Mouse (Mus musculus) brain, embryonic 14.5 days (tissue): Measurements from ENCODE around the gene Dusp6. TPM values are rescaled to one million over a fixed set of nuclear protein-coding genes. Genes with fewer than 3 reads are reported as not detected.

Source experiments
- DNase-seq: peaks from one replicate; pipeline ENCODE4 v3.0.0-alpha.2; 2011; ENCODE audit warnings: low read depth
- CTCF ChIP-seq: fragments of 200-500 bp; IDR thresholded peaks from 2 replicates; pipeline ENCODE4 v1.5.1; 2012; ENCODE audit warnings: inconsistent platforms, mild to moderate bottlenecking, moderate library complexity, borderline replicate concordance; ENCODE audit not compliant: insufficient read depth, insufficient read length; ENCODE audit errors: extremely low read depth
- POLR2A ChIP-seq: fragments of 200-500 bp; IDR thresholded peaks from 2 replicates; pipeline ENCODE4 v1.6.1; 2012; ENCODE audit warnings: mild to moderate bottlenecking, inconsistent platforms, borderline replicate concordance; ENCODE audit not compliant: poor library complexity, insufficient read depth, insufficient read length, severe bottlenecking; ENCODE audit errors: extremely low read depth
- polyA plus RNA-seq: library from polyadenylated mRNA; depleted of rRNA; stranded (reverse); fragments of >200 nt; gene quantifications from 2 replicates; pipeline ENCODE4 v1.2.3, GENCODE M21; 2012

The Dusp6 gene
- polyA plus RNA-seq, 1 experiment = 31.8 TPM

DNA sequence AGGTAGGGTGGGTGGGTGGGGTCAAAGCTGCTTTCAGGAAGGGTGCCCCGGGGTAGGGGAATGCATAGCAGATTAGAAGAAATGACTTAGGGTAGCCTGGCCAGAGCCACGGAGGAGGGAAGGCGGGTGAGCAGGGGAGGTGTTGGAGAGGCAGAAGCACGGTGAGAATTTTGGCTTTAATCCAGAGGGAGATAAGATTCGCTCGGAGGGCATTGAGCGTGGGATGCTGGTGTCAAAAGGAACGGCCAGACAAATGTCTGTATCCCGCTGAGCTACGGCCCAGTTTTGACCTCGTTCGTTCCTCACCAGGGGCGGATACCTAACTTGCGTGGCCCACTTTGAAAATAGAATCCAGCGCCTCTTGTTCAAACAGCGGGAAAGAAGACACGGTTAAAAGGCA lies 23.8 kb downstream of the Dusp6 start:
- TF ChIP-seq CTCF = no peak
- TF ChIP-seq POLR2A = no peak
- DNase-seq = peak; percentile 29

DNA sequence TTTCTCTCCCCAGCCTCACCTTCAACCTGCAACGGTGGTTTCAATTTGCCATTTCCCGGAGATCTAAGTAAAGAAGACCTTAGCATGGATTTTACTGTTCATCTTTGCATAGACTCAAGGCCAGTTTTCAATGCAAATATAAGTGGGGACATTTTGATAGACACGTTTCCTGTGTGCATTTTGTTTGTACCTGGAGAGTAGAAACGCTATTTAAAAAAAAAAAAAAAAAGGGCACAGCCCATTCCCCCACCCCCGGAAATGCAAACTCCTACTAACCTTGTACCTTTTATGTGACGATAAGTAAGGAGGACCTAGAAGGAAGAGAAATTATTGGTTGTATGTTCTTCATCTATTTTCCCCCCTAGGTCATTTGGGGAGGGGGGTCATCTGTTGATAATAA lies 24.2 kb downstream of the Dusp6 start:
- no peak for DNase-seq
- no peak for TF ChIP-seq POLR2A
- TF ChIP-seq CTCF = no peak

DNA sequence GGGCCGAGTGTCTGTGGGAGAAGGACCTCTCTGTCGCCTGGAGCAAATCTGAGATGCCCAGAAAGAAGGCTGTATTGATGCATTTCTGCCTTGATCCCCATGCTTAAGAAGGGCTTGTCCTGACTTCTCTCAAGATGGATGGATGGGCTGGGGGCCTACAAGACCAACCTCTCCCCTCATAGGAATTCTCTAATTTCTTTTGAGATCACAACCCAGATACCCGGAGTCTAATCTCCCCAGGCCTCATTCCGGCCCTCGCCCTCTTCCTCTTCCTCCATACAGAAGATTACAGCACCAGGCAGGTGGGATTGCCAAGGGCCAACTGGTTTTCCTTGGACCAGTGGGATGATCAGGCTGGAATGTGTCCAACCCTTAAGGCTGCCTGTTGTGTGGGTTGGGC lies 26.1 kb downstream of the Dusp6 start:
- TF ChIP-seq POLR2A (no peak), CTCF (no peak)
- DNase-seq = no peak

DNA sequence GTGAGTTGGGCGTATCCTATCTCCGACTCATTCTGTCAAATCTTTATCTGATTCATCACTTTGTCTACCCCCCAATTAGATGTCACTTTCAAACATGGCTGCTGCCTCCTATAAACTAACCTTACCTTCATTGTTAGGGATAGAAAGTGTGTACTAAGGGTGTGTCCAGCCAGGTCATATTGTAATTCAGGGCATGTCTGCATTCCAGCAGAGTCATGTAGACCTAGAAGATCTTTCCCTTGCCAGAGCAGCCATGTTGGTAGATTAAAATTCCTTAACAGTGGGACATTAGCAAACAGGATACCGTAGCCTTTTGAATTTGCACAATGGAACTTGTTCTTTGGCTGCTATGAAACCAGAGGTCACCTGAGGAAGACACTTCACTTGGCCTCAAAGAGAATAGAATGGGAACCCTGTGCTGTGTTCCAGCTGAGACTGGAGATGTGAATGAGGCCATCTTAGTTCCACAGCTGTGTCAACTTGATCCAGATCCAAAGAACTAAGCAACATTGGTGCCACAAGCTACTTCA lies 30.1 kb downstream of the Dusp6 start:
- no peak for DNase-seq
- TF ChIP-seq POLR2A (no peak), CTCF (no peak)

DNA sequence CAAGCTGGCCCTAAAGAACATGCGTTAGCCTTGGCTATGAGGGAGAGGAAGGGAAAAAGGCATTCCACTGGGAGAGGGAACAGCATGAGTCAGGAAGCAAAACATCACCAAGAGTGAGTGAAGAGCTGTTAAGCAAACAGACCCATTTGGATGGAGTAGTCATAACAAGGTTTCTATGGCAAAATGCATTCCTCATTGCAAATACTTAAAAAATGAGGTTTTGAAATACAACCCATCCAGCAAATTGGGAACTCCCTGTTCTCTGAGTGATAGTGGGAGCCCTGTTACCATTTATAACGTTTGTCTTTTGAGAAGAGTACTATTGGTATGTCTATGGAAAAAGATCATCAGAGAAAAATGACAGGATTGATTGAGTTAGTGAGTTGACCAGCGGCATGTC lies 34.7 kb downstream of the Dusp6 start:
- TF ChIP-seq CTCF (no peak), POLR2A (no peak)
- no peak for DNase-seq

DNA sequence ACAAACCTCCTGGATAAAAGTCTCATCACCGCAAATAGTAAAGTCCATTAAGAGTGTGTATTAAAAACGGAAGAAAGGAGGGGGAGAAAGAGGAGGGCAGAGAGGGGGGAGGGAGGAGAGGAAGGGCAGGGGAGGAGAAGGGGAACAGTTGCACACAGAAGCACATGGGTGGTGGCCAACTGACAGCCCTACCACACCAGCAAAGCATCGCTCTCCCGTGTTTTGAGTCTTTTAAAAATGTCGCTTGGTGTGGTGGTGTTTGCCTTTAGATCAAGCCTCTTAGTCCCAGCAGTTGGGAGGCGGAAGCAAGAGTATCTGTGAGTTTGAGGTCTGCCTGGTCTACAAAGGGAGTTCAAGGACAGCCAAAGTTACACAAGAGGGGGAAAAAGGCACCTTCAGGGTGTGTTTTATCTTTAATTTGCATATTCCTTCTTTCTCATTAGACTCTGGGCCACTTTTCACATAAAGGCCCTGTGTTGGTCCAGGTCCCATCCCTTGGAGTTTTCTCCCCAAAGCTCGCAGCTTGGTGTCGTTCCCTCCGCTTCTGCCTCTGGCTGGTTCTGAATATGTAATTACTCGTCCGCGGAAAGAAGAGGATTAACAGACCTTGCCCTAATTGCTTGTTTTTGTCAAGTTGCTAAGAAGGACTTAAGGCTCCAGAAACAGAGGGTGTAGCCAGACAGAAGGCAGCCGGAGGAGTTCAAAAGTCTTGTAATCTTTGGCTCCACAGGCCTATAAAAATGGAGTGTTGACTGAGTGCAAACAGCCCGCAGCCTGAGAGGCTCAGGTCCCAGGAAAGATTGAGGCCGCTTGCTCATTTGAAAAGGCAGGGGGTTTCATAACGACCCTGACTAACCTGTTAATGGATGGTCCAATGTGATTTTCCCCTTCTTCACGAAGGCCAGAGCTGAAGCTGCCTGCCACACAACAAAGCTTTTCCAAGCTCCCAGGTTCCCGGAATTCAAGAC lies 35.6 kb downstream of the Dusp6 start:
- peak; percentile 81 for DNase-seq
- TF ChIP-seq POLR2A (no peak), CTCF (no peak)

DNA sequence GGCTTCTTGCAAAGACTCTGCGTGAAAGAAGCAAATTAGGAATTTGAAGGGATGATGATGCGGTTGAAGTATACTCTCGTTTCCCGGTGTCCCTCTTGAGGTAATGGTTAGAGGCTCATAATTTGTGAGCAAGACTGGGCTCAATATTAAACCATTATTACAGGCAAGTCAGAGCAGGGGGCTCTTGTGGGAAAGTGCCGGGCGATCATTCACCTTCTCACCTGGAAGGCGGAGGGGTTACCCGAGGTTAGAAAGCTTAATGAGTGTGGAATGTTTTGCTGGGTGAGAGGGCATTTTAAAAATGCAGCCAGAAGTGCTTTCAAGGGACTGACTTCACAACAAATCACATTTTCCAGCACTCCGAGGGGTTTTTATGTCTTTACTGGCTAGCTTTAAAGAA lies 36.3 kb downstream of the Dusp6 start:
- no peak for DNase-seq
- no peak for TF ChIP-seq CTCF
- TF ChIP-seq POLR2A = no peak

DNA sequence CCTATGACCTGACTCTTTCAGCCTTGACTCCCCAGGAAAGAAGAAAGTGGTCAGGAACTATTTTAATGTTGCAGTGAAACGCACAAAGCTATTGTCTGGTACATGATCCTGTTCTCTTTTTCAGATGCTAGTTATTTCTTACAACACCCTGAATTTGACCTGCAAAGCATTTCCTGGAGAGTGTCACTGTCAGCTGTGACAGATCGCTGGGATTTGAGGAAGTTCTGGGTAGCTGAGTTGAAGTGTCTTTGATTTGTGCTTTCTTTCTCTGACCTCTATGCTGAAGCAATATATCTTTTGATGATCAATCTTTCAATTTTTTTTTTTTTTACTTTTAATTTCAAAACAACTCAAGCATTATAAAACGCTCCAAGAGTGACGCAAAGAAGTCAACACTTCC lies 39.0 kb downstream of the Dusp6 start:
- no peak for DNase-seq
- TF ChIP-seq POLR2A (no peak), CTCF (no peak)

DNA sequence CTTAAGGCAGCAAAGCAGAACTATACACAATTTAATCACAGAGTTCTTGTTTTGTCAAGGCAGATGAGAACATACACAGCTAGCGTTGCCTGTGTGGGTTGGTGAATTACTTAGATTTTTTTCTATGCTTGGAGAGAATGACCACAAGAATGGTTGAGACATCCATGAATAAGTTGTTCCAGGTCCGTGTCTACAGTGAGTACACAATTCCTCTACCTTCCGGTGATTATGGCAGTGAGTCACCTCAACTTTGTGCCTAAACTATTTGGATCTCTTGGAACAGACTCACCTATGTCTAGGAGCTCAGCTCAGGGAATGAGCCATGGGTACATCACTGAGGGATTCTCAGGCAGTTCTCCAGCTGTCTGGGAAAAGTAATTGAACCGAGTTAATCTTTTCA lies 45.8 kb downstream of the Dusp6 start:
- no peak for TF ChIP-seq POLR2A
- TF ChIP-seq CTCF = no peak
- no peak for DNase-seq

DNA sequence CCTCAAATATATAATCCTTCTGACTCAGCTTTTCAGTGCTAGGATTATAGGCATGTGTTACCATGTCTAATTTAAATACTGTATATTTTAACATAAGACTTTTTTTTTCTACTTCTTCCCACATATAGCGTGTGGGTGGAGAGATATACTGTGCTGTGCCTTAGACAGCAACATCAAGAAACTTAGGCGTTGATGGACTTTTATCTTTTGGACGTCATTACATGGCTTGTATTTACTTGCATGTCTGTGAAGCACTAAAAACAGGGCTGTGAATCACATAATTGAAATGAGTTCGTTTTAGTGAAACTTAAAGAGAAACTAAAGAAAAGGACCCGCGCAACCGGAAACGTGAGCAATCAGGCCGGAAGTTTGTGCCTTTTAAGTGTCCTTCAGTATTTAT lies 46.6 kb downstream of the Dusp6 start:
- DNase-seq = no peak
- TF ChIP-seq CTCF (no peak), POLR2A (no peak)

DNA sequence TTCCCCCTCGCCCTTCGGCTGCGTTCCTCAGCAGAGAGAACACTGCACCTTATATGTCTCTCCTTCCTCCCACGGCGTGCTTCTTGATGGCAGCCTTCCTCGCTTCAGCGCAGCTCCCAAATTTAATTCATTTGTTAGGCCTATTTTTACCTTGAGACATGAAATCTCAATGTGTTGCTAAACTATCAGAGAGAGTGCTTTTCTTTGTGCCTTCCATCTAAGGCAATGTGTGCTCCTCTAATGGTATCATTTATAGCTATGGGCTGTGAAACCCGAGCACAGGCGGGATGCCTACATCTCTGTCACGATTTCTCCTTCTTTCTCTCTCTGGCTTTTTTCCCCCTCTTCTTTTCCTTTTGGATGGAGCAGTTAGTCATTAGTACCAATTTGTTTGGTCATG lies 47.2 kb downstream of the Dusp6 start:
- TF ChIP-seq CTCF = no peak
- TF ChIP-seq POLR2A = no peak
- DNase-seq = no peak

DNA sequence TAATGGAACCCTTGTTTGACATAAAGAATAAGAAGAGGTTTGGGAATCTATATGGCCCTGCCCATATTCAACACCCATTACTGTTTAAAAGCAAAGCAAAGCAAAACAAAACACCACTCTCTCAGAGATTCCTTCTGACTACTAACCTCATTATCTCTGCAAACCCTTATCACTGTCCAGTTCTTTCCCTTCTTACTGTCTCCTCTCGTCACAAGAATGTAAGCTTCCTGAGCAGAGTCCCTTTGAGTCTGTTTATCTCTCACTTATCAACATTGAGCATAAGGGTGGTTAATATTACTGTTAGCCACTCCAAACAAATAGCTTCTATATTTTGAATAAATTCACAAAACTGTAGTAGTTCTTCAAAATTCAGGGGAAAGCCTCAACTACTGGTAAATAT lies 48.9 kb downstream of the Dusp6 start:
- DNase-seq = no peak
- no peak for TF ChIP-seq POLR2A
- TF ChIP-seq CTCF = no peak
